Mouse (Mus musculus) heart, embryonic 15.5 days (tissue): ENCODE measurements at regions not wholly inside any gene's neighbourhood (a gene's known extent, or its start where the extent isn't known, plus 50 kb on each side); places are given as distances from the start of the nearest gene placed in this dataset.
"Not testable (repeated sequence)": the region's sequence is repeated elsewhere in the genome, so short reads cannot be mapped to it uniquely, and the experiment has no call there.

ENCODE experiments used
- ATAC-seq: fragments of 200-750 bp; cut with Nextera tagmentation; replicated peaks from 2 replicates; pipeline ENCODE4 v1.8.0; 2017; ENCODE audit warnings: low read depth, moderate TSS enrichment; ENCODE audit not compliant: insufficient number of reproducible peaks, insufficient read depth, low FRiP score
- H3K27ac ChIP-seq: fragments of 300-500 bp; sonication (generic); 2 replicates; pipeline ENCODE4 v1.5.1; 2015; ENCODE audit warnings: mild to moderate bottlenecking, inconsistent platforms
- H3K27me3 ChIP-seq: fragments of 300-500 bp; sonication (generic); 2 replicates; pipeline ENCODE4 v1.6.1; 2015; ENCODE audit warnings: inconsistent platforms
- H3K36me3 ChIP-seq: fragments of 300-500 bp; sonication (generic); 2 replicates; pipeline ENCODE4 v1.6.1; 2015; ENCODE audit warnings: mild to moderate bottlenecking, inconsistent platforms
- H3K4me1 ChIP-seq: fragments of 300-500 bp; sonication (generic); replicated peaks from 2 replicates; pipeline ENCODE4 v1.6.1; 2015; ENCODE audit warnings: inconsistent platforms
- H3K4me2 ChIP-seq: fragments of 300-500 bp; sonication (generic); 2 replicates; pipeline ENCODE4 v1.6.1; 2015; ENCODE audit warnings: inconsistent platforms, mild to moderate bottlenecking, moderate library complexity
- H3K4me3 ChIP-seq: fragments of 300-500 bp; sonication (generic); 2 replicates; pipeline ENCODE4 v1.5.1; 2015; ENCODE audit warnings: mild to moderate bottlenecking, inconsistent platforms
- H3K9ac ChIP-seq: fragments of 300-500 bp; sonication (generic); 2 replicates; pipeline ENCODE4 v1.6.1; 2015; ENCODE audit warnings: mild to moderate bottlenecking, inconsistent platforms
- H3K9me3 ChIP-seq: fragments of 300-500 bp; sonication (generic); replicated peaks from 2 replicates; pipeline ENCODE4 v1.6.1; 2016; ENCODE audit warnings: inconsistent platforms
- WGBS: fragments of 180-500 bp; shearing (Covaris S2); methylation state at CpG from one replicate; pipeline ENCODE4 v1.1.7; 2015; ENCODE audit warnings: mixed read lengths; 5-methylcytosine and 5-hydroxymethylcytosine counted together

DNA sequence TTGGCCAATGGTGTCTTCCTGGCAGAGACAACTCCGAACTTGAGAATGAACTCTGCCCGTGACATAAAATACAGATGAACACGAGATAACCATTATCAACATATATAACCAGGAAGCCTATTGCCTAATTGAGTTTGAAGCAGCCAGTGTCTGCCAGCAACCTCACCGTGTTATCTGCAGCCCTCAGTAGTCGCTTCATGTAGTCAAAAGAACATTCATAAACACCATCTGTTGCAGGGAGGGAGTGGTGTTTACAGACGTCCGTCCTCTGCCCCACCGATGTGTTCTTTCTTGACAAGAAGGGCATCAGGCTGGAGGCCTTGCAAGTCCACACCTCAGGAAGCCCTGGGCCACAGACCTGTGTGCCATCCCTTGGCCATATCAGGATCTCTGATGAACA lies 173.3 kb downstream of the Katnal1 start:
- Histone ChIP-seq H3K9me3 (no peaks in the 10 kb centered on the region), H3K27me3 (no peaks in the 10 kb centered on the region), H3K36me3 (no peaks in the 10 kb centered on the region), H3K27ac (no peak overlapping the region), H3K4me2 (no peak overlapping the region), H3K4me1 (peaks cover 15% of the 10 kb centered on the region), H3K9ac (no peak overlapping the region), H3K4me3 (no peak overlapping the region)
- WGBS: 77% methylated on average over 8 of the region's 8 CpGs
- no peak for ATAC-seq

- H3K9ac ChIP-seq: no peak overlapping the region
- ATAC-seq: no peak
- H3K4me1 ChIP-seq: peaks cover 15% of the 10 kb centered on the region
- no peak overlapping the region for H3K4me3 ChIP-seq
- H3K9me3 ChIP-seq: no peaks in the 10 kb centered on the region
- WGBS: 47% methylated on average over 10 of the region's 10 CpGs
- no peaks in the 10 kb centered on the region for H3K27me3 ChIP-seq
- H3K27ac ChIP-seq: no peak overlapping the region
- H3K4me2 ChIP-seq: no peak overlapping the region
- H3K36me3 ChIP-seq: no peaks in the 10 kb centered on the region
These were observed 174.2 kb downstream of the Katnal1 start for GRCm38 (mm10) chr5:148754896-148755295.

GRCm38 (mm10) chr5:148754363-148754762 lies 174.8 kb downstream of the Katnal1 start:
- WGBS: 89% methylated on average over 6 of the region's 6 CpGs
- H3K9ac ChIP-seq: no peak overlapping the region
- H3K9me3 ChIP-seq: no peaks in the 10 kb centered on the region
- no peak overlapping the region for H3K27ac ChIP-seq
- no peak overlapping the region for H3K4me3 ChIP-seq
- H3K27me3 ChIP-seq: no peaks in the 10 kb centered on the region
- H3K36me3 ChIP-seq: no peaks in the 10 kb centered on the region
- no peak for ATAC-seq
- no peak overlapping the region for H3K4me2 ChIP-seq
- H3K4me1 ChIP-seq: peaks cover 15% of the 10 kb centered on the region

- ATAC-seq: no peak
- no peak overlapping the region for H3K4me2 ChIP-seq
- WGBS: 74% methylated on average over 4 of the region's 4 CpGs
- H3K9ac ChIP-seq: no peak overlapping the region
- no peaks in the 10 kb centered on the region for H3K36me3 ChIP-seq
- no peaks in the 10 kb centered on the region for H3K9me3 ChIP-seq
- no peak overlapping the region for H3K27ac ChIP-seq
- H3K4me3 ChIP-seq: no peak overlapping the region
- peaks cover 15% of the 10 kb centered on the region for H3K4me1 ChIP-seq
- H3K27me3 ChIP-seq: no peaks in the 10 kb centered on the region
These were observed 175.7 kb downstream of the Katnal1 start for GRCm38 (mm10) chr5:148753457-148753856.

DNA sequence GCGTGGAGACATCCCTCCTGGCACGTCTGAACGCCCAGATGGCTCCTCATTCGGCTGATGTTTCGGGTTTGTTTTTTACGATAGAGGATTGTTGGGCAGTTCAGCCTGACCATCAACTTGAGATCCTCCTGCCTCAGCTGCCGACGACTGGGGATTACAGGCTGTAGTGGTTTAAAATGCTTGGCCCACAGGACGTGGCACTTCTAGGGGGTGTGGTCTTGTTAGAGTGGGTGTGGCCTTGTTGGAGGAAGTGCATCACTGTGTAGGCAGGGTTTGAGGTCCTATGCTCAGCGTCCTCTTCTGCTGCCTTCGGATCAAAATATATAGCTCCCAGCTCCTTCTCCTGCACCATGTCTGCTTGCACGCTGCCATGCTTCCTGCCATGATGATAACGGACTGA lies 177.1 kb downstream of the Katnal1 start:
- Histone ChIP-seq H3K9me3 (no peaks in the 10 kb centered on the region), H3K4me2 (no peak overlapping the region), H3K36me3 (no peaks in the 10 kb centered on the region), H3K9ac (no peak overlapping the region), H3K27me3 (no peaks in the 10 kb centered on the region), H3K4me3 (no peak overlapping the region), H3K4me1 (peaks cover 8% of the 10 kb centered on the region; the same call in 1 of the 2 replicates), H3K27ac (no peak overlapping the region)
- ATAC-seq: no peak
- 87% methylated on average over 13 of the region's 13 CpGs for WGBS

DNA sequence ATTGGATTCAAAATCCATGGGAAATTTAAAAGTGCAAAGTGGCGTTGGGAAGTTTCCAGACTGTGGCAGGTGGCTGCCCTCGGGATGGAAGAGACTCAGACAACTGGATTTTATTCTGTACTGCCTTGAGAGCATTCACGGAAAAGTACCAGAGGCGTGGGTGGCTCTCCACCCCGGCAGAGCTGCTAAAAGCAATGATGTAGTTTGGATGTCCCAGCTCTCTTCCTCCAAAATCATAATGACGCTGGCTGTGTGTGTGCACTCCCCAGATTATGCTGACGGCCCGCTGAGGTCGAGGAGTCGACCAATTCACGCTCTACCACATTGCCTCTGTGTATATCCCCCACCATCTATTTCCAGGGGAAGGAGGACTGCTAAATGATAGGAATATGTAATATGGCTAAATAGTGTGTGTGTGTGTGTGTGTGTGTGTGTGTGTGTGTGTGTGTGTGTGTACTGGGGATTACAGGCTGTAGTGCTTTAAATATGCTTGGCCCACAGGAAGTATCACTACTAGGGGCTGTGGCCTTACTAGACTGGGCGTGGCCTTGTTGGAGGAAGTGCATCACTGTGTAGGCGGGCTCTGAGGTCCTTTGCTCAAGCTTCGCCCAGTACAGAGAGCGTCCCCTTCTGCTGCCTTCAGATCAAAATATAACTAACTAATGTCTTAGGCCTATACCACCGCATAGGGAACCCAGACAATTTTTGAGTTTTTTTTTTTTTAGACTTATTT lies 179.0 kb downstream of the Katnal1 start:
- Histone ChIP-seq H3K4me3 (no peak overlapping the region), H3K27ac (no peak overlapping the region), H3K27me3 (no peaks in the 10 kb centered on the region), H3K9me3 (no peaks in the 10 kb centered on the region), H3K36me3 (no peaks in the 10 kb centered on the region), H3K9ac (no peak overlapping the region), H3K4me1 (peaks cover 7% of the 10 kb centered on the region; the same call in 1 of the 2 replicates), H3K4me2 (no peak overlapping the region)
- no peak for ATAC-seq
- WGBS: 85% methylated on average over 16 of the region's 16 CpGs

GRCm38 (mm10) chr5:148747972-148748764 lies 181.0 kb downstream of the Katnal1 start:
- H3K4me1 ChIP-seq: no peaks in the 10 kb centered on the region
- no peak for ATAC-seq
- no peaks in the 10 kb centered on the region for H3K27me3 ChIP-seq
- WGBS: 86% methylated on average over 21 of the region's 21 CpGs
- no peak overlapping the region for H3K9ac ChIP-seq
- no peaks in the 10 kb centered on the region for H3K36me3 ChIP-seq
- H3K4me2 ChIP-seq: no peak overlapping the region
- H3K4me3 ChIP-seq: no peak overlapping the region
- H3K9me3 ChIP-seq: no peaks in the 10 kb centered on the region
- no peak overlapping the region for H3K27ac ChIP-seq

GRCm38 (mm10) chr5:148747549-148747948 lies 181.6 kb downstream of the Katnal1 start:
- Histone ChIP-seq H3K4me2 (no peak overlapping the region), H3K27ac (no peak overlapping the region), H3K27me3 (no peaks in the 10 kb centered on the region), H3K9me3 (no peaks in the 10 kb centered on the region), H3K4me1 (no peaks in the 10 kb centered on the region), H3K4me3 (no peak overlapping the region), H3K9ac (no peak overlapping the region), H3K36me3 (no peaks in the 10 kb centered on the region)
- ATAC-seq: no peak
- WGBS: 84% methylated on average over 3 of the region's 3 CpGs

DNA sequence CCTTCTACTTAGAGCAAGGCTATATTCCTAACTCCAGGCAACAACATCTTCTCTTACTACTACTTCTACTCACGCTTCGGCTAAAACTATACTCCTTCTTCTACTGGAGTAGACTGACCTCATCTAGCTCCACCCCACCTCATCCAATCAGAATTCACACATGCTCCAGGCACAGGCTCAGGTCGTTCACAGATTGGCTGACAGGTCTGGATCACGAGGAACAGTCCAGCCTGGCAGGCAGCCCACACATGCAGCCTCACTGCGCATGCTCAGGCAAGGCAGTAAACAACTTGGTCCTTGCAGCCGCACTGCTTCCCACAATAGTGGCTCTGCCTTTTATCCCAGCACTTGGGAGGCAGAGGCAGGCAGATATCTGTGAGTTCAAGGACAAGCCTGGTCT lies 182.4 kb downstream of the Katnal1 start:
- H3K36me3 ChIP-seq, H3K4me2 ChIP-seq, H3K4me3 ChIP-seq, H3K27me3 ChIP-seq, H3K4me1 ChIP-seq, H3K27ac ChIP-seq, ATAC-seq, H3K9me3 ChIP-seq, H3K9ac ChIP-seq: not testable (repeated sequence)
- 54% methylated on average over 6 of the region's 6 CpGs for WGBS

GRCm38 (mm10) chr5:148744676-148745391 lies 184.3 kb downstream of the Katnal1 start:
- H3K4me3 ChIP-seq: no peak overlapping the region
- peaks cover 17% of the 10 kb centered on the region for H3K4me1 ChIP-seq
- no peak for ATAC-seq
- no peaks in the 10 kb centered on the region for H3K27me3 ChIP-seq
- H3K36me3 ChIP-seq: no peaks in the 10 kb centered on the region
- WGBS: 85% methylated on average over 7 of the region's 7 CpGs
- H3K9me3 ChIP-seq: no peaks in the 10 kb centered on the region
- H3K9ac ChIP-seq: no peak overlapping the region
- no peak overlapping the region for H3K4me2 ChIP-seq
- no peak overlapping the region for H3K27ac ChIP-seq

DNA sequence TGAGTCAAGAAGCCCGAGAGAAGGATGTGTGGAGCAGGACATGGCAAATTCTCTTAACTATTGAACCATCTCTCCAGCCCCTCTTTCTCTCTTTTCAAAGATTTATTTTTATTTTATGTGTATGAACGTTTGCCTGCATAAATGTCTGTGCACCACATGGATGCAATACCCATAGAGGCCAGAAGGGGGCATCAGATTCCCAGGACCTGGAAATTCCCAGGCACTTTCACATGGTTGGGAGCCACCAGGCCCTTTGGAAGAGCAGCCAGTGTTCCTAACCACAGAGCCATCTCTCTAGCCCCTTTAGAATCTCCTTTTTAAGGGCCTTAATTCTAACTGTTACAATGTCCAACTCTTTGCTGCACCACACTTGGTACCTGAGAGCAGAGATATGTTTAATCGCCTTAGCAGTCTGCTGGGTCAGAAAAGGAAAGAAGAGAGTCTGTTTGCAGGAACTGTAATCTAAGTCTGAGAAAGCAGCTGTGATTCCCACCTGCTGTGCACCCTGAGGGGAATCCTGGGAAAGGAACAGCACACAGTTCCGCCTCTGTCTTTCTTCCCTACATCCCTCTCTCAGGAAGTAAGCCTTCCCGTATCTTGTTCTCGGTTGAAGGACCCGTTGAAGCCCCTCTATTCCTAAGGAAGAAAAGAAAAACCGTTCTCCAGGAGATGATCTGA lies 186.8 kb downstream of the Katnal1 start:
- WGBS: 89% methylated on average over 8 of the region's 8 CpGs
- Histone ChIP-seq H3K9ac (no peak overlapping the region), H3K4me3 (no peak overlapping the region), H3K27ac (no peak overlapping the region), H3K4me1 (peaks cover 21% of the 10 kb centered on the region), H3K36me3 (no peaks in the 10 kb centered on the region), H3K27me3 (no peaks in the 10 kb centered on the region), H3K4me2 (no peak overlapping the region), H3K9me3 (no peaks in the 10 kb centered on the region)
- ATAC-seq: no peak
